Mouse (Mus musculus) forebrain, embryonic 15.5 days (tissue): Measurements from ENCODE around the gene Trat1. TPM values are rescaled to one million over a fixed set of nuclear protein-coding genes. Genes with fewer than 3 reads are reported as not detected.

ENCODE experiments used
- ATAC-seq: fragments of 200-750 bp; cut with Nextera tagmentation; replicated peaks from 2 replicates; pipeline ENCODE4 v1.8.0; 2017; ENCODE audit warnings: mild to moderate bottlenecking, moderate TSS enrichment, moderate library complexity
- H3K27ac ChIP-seq: fragments of 300-500 bp; sonication (generic); replicated peaks from 2 replicates; pipeline ENCODE4 v1.5.1; 2015; ENCODE audit warnings: mild to moderate bottlenecking, inconsistent platforms
- H3K27me3 ChIP-seq: fragments of 300-500 bp; sonication (generic); 2 replicates; pipeline ENCODE4 v1.6.1; 2015; ENCODE audit warnings: inconsistent platforms
- H3K36me3 ChIP-seq: fragments of 300-500 bp; sonication (generic); 2 replicates; pipeline ENCODE4 v1.6.1; 2015; ENCODE audit warnings: mild to moderate bottlenecking, inconsistent platforms
- H3K4me1 ChIP-seq: fragments of 300-500 bp; sonication (generic); 2 replicates; pipeline ENCODE4 v1.6.1; 2015; ENCODE audit warnings: inconsistent platforms
- H3K4me2 ChIP-seq: fragments of 300-500 bp; sonication (generic); replicated peaks from 2 replicates; pipeline ENCODE4 v1.6.1; 2015; ENCODE audit warnings: mild to moderate bottlenecking, inconsistent platforms
- H3K4me3 ChIP-seq: fragments of 300-500 bp; sonication (generic); 2 replicates; pipeline ENCODE4 v1.5.1; 2015; ENCODE audit warnings: mild to moderate bottlenecking, inconsistent platforms
- H3K9ac ChIP-seq: fragments of 300-500 bp; sonication (generic); replicated peaks from 2 replicates; pipeline ENCODE4 v1.6.1; 2015; ENCODE audit warnings: mild to moderate bottlenecking, inconsistent platforms
- H3K9me3 ChIP-seq: fragments of 300-500 bp; sonication (generic); 2 replicates; pipeline ENCODE4 v1.6.1; 2016; ENCODE audit warnings: inconsistent platforms
- WGBS: fragments of 180-500 bp; shearing (Covaris S2); methylation state at CpG from one replicate; pipeline ENCODE4 v1.1.7; 2015; ENCODE audit warnings: mixed read lengths; 5-methylcytosine and 5-hydroxymethylcytosine counted together
- polyA plus RNA-seq: library from polyadenylated mRNA; unstranded; fragments of >200 nt; fragmentation: Nextera tagmentation; extraction: Ambion mirVana; gene quantifications from 2 replicates; pipeline ENCODE4 v1.2.1, GENCODE M21; 2015

Gene Trat1
- polyA plus RNA-seq, 1 experiment from 2014 or later: not detected

DNA sequence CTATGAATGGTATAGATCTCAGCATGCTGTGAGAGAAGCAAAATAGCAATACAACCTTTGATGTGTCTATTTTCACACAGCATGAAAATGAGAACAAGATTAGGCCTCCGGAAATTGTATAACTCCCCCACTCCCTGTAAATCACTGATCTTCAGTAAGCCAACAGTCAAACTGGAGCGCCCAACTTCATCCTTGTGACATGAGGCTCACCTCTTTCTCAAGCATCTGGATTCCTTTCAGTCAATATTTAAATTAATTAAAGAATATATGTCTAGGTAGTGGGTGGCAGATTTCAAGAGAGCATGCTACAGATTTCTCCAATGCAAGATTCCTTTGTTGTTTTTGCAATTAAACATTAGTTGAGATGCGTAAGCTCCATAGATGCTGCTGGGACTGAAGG lies 2.6 kb downstream of the Trat1 start:
- no peaks in the 10 kb centered on the region for H3K9me3 ChIP-seq
- no peak for ATAC-seq
- no peaks in the 10 kb centered on the region for H3K36me3 ChIP-seq
- H3K27ac ChIP-seq: no peak overlapping the region
- no peak overlapping the region for H3K4me2 ChIP-seq
- WGBS: 92% methylated on average over 3 of the region's 3 CpGs
- no peaks in the 10 kb centered on the region for H3K27me3 ChIP-seq
- no peak overlapping the region for H3K4me3 ChIP-seq
- H3K4me1 ChIP-seq: no peaks in the 10 kb centered on the region
- no peak overlapping the region for H3K9ac ChIP-seq

DNA sequence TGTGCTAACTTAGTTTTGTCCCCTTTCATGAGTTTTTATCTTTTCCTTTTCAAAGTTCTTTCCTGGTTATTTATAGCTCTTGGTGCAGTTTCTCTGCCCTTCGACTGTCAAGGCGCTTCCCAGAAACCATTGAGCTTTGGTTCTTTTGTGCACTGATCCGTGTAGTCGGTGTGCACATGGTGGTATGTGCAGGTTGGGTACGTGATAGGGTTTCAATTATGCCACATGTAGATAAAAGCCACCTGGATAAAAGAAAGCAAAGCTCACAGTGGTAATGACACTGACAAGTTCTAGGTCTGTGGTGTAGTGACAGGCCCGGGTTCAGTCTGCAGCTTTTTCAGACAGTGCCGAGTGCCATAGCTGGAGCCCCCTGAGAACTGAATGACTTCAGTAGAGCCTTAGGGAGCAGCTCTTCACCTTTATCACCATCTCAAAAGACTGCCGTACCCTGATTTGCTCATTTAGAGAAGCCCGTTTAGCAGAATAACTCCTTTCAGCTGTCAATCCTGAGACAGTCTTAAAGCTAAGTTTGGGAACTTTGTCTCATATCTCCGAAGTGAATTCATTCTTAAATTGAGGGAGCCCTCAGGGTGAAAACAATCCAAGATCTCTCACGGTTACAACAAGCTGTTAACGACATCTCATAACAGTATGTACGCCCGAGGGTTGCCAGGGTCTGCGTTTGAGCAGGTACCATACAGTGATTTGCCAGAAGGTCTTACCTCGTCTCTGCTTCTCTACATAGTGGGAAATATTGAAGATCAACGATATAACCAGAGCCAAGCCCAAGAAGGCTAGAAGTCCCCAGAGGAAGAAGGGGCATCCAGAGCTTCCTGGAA lies 11.0 kb downstream of the Trat1 start:
- Histone ChIP-seq H3K9ac (no peak overlapping the region), H3K4me3 (no peak overlapping the region), H3K4me2 (no peak overlapping the region), H3K9me3 (no peaks in the 10 kb centered on the region), H3K4me1 (no peaks in the 10 kb centered on the region), H3K36me3 (no peaks in the 10 kb centered on the region), H3K27me3 (no peaks in the 10 kb centered on the region), H3K27ac (no peak overlapping the region)
- no peak; the same call in 1 of the 2 replicates for ATAC-seq
- 52% methylated on average over 17 of the region's 17 CpGs for WGBS

DNA sequence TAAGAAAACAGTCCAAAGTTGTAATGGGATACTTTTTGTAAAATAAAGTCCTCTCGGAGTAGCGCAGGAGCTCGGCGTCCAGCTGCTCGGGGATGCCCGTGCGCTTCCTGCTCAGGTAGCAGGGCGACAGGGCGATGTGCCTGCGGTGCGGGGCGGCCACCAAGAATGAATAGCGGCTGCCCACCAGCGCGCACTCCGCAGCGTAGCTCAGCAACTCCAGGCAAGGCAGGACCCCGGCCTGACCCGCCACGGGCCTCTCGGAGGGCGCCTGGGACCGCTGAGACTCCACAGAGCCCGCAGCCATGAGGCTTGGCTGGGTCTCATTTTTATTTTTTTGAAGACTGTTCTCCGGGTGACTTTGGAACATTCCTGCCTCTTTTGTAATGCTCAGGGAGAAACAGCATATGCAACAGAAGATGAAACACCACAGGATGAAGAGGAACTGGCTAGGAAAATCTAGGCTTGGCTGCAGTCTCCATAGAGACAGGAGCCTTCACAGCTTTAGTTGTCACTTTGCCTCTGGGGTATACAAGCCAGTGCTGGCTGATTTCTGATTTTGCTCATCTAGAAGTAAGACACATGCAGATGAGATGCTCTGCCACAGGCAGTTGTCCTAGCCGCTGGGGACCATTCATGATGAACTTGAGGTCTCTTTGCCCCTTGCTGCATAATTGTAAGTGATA lies 21.5 kb downstream of the Trat1 start:
- no peak; the same call in 1 of the 2 replicates for ATAC-seq
- no peaks in the 10 kb centered on the region for H3K27me3 ChIP-seq

DNA sequence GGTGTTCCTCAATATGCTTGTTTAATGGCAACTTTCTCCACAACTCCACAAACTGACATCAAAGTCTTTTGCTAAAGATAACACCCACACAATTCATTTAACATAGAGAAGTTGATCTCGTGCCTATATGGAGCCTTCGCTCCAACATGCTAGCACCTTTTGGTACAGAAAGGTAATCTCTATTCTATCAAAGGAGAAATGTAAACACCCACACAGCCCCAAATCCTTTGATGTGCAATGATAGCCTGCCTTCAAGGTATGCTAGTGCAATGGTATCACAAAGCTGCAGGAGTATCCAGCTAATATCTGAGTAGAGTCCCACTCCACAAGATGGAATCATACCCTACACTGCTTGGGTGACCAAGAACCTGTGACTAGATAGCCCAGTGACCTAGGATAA lies 26.4 kb downstream of the Trat1 start:
- no peak overlapping the region for H3K4me3 ChIP-seq
- no peaks in the 10 kb centered on the region for H3K36me3 ChIP-seq
- 93% methylated on average over 2 of the region's 2 CpGs for WGBS
- 0 out of 2 replicates have a peak, but pooled peaks cover 4% of the 10 kb centered on the region for H3K4me1 ChIP-seq
- H3K27me3 ChIP-seq: no peaks in the 10 kb centered on the region
- ATAC-seq: no peak
- no peaks in the 10 kb centered on the region for H3K9me3 ChIP-seq
- no peak overlapping the region for H3K9ac ChIP-seq
- H3K27ac ChIP-seq: no peak overlapping the region
- no peak overlapping the region for H3K4me2 ChIP-seq

More for the DNA sequence above, 21.5 kb downstream of the Trat1 start:
- Histone ChIP-seq H3K4me1 (0 out of 2 replicates have a peak, but pooled peaks cover 4% of the 10 kb centered on the region), H3K4me2 (peak overlapping the region; percentile 35), H3K4me3 (peak overlapping the region; percentile 8; the same call in 1 of the 2 replicates), H3K27ac (no peak overlapping the region), H3K9ac (no peak overlapping the region), H3K36me3 (no peaks in the 10 kb centered on the region), H3K9me3 (no peaks in the 10 kb centered on the region)
- WGBS: 21% methylated on average over 26 of the region's 26 CpGs

DNA sequence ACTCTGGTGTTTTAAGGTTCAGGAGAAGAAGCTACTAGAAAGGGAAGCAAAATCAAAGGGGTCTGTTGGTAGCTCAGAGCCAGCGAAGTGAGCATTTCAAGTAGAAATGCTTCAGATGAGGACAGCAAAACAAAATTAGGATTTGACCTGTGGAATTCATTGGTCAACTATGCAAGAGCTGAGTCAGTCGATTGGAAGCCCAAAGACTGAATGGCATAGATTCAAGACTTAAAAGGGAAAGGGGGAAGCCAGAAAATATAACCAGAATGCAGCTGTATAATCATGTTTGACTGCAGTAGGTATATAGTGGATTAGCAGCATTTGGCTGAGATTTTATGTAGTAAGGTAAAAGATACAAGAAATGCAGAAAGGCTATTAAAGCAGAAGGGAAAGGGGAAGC lies 26.8 kb downstream of the Trat1 start:
- no peak overlapping the region for H3K9ac ChIP-seq
- no peaks in the 10 kb centered on the region for H3K27me3 ChIP-seq
- H3K27ac ChIP-seq: no peak overlapping the region
- H3K4me2 ChIP-seq: no peak overlapping the region
- WGBS: 75% methylated on average over 2 of the region's 2 CpGs
- ATAC-seq: no peak
- H3K4me1 ChIP-seq: 0 out of 2 replicates have a peak, but pooled peaks cover under 1% of the 10 kb centered on the region
- no peaks in the 10 kb centered on the region for H3K9me3 ChIP-seq
- H3K36me3 ChIP-seq: no peaks in the 10 kb centered on the region
- H3K4me3 ChIP-seq: no peak overlapping the region

GRCm38 (mm10) chr16:48741549-48741948 lies 30.3 kb downstream of the Trat1 start:
- H3K4me3 ChIP-seq: no peak overlapping the region
- H3K4me2 ChIP-seq: no peak overlapping the region
- no peaks in the 10 kb centered on the region for H3K9me3 ChIP-seq
- no peak overlapping the region for H3K27ac ChIP-seq
- H3K4me1 ChIP-seq: no peaks in the 10 kb centered on the region
- H3K9ac ChIP-seq: no peak overlapping the region
- H3K27me3 ChIP-seq: no peaks in the 10 kb centered on the region
- ATAC-seq: no peak
- H3K36me3 ChIP-seq: no peaks in the 10 kb centered on the region
- WGBS: 70% methylated on average over 3 of the region's 3 CpGs

GRCm38 (mm10) chr16:48739974-48740373 lies 31.8 kb downstream of the Trat1 start:
- H3K4me2 ChIP-seq: no peak overlapping the region
- H3K9ac ChIP-seq: no peak overlapping the region
- no peaks in the 10 kb centered on the region for H3K36me3 ChIP-seq
- no peak overlapping the region for H3K27ac ChIP-seq
- H3K27me3 ChIP-seq: no peaks in the 10 kb centered on the region
- no peak for ATAC-seq
- H3K9me3 ChIP-seq: no peaks in the 10 kb centered on the region
- no peaks in the 10 kb centered on the region for H3K4me1 ChIP-seq
- 94% methylated on average over 6 of the region's 6 CpGs for WGBS
- no peak overlapping the region for H3K4me3 ChIP-seq

DNA sequence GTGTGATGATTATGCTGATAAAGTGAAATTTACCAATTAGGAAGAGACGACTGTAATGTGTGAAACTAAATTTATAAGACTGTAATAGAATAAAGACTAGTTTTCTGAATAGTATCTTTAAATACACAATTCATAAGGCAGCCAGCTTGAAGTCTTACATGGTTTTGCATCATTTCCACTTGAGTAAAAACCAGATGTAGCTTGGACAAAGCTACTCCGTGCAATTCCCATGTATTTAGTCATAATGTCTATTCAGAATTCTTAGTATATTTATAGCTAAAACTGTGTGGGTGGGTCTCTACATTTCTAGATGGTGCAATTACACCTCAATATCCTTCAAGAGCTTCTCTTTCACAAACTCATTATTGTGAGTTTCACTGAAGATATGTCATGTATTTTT lies 33.4 kb downstream of the Trat1 start:
- Histone ChIP-seq H3K27ac (no peak overlapping the region), H3K4me3 (no peak overlapping the region), H3K4me2 (no peak overlapping the region), H3K27me3 (no peaks in the 10 kb centered on the region), H3K4me1 (no peaks in the 10 kb centered on the region), H3K9me3 (no peaks in the 10 kb centered on the region), H3K36me3 (no peaks in the 10 kb centered on the region), H3K9ac (no peak overlapping the region)
- ATAC-seq: no peak
- 84% methylated on average over 2 of the region's 2 CpGs for WGBS

DNA sequence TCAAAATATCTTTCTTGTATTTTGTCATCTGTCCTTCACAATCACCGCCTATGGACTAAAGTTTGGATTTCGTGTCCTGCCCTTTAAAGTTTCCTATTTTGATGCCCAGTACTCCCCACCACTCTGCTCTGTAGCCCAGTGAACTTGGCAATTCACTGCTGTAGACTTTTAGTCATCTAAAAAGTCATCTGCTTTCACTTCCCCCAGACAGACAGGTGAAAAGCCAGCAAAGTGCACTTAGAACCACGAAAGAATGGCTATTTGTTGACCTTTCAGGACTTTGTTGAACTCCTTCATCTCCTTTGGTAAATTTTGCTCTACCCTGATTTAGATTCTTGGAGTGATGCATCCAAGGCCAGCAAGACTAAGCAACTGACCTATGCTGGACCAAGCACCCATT lies 34.9 kb downstream of the Trat1 start:
- 95% methylated on average over 3 of the region's 3 CpGs for WGBS
- H3K4me3 ChIP-seq: no peak overlapping the region
- no peaks in the 10 kb centered on the region for H3K9me3 ChIP-seq
- H3K27ac ChIP-seq: no peak overlapping the region
- ATAC-seq: no peak
- H3K9ac ChIP-seq: no peak overlapping the region
- no peaks in the 10 kb centered on the region for H3K36me3 ChIP-seq
- H3K4me1 ChIP-seq: no peaks in the 10 kb centered on the region
- no peaks in the 10 kb centered on the region for H3K27me3 ChIP-seq
- no peak overlapping the region for H3K4me2 ChIP-seq

DNA sequence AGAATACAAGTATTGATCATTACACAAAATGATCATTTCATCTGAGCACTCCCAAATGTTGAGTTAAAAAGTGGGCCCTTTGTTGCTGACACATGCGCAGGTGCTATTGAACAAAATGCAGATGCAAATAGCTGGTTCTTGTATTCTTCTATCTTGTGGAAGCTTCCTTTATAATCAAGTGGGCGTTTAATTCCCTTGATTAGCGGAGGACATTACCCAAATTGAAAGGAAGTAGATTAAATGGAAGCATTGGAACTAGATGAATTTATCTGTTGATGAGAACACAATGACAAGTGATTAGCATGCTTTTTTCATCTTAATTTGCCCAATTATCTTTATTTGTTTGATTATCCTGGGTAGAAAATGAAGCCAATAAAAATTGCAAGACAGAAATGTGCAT lies 51.6 kb downstream of the Trat1 start:
- Histone ChIP-seq H3K4me1 (no peaks in the 10 kb centered on the region), H3K4me3 (no peak overlapping the region), H3K9ac (no peak overlapping the region), H3K27me3 (no peaks in the 10 kb centered on the region), H3K27ac (no peak overlapping the region), H3K4me2 (no peak overlapping the region), H3K9me3 (no peaks in the 10 kb centered on the region), H3K36me3 (no peaks in the 10 kb centered on the region)
- WGBS: 49% methylated on average over 3 of the region's 3 CpGs
- ATAC-seq: no peak; the same call in 1 of the 2 replicates

GRCm38 (mm10) chr16:48719679-48720078 lies 52.1 kb downstream of the Trat1 start:
- Histone ChIP-seq H3K27ac (no peak overlapping the region), H3K36me3 (no peaks in the 10 kb centered on the region), H3K4me2 (no peak overlapping the region), H3K4me1 (no peaks in the 10 kb centered on the region), H3K4me3 (no peak overlapping the region), H3K9ac (no peak overlapping the region), H3K9me3 (no peaks in the 10 kb centered on the region), H3K27me3 (no peaks in the 10 kb centered on the region)
- no peak for ATAC-seq
- 83% methylated on average over 3 of the region's 3 CpGs for WGBS

DNA sequence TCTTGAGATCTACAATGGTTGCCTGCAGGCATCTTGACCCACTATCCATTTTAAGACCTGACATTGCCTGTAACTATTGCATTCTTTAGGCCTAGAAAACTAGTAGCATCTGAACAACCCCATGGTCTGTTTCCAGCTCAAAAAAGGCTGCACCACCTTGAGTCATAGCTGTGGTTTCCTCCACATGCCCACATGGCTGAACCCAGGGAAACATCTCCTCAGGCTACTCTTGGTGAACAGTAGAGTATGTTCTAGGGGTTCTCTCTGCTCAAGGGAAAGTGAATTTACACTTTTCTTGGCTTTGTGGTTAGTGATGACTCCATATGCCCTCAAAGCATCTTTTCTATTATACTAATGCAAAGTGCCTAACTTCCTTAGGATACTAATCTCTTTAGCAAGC lies 55.5 kb downstream of the Trat1 start:
- Histone ChIP-seq H3K27ac (no peak overlapping the region), H3K4me3 (no peak overlapping the region), H3K36me3 (no peaks in the 10 kb centered on the region), H3K9ac (no peak overlapping the region), H3K9me3 (no peaks in the 10 kb centered on the region), H3K27me3 (no peaks in the 10 kb centered on the region), H3K4me1 (no peaks in the 10 kb centered on the region), H3K4me2 (no peak overlapping the region)
- no peak for ATAC-seq
